Mouse (Mus musculus) liver, adult 2 months (tissue): ENCODE measurements at regions not wholly inside any gene's neighbourhood (a gene's known extent, or its start where the extent isn't known, plus 50 kb on each side); places are given as distances from the start of the nearest gene placed in this dataset.

Experiments used
- DNase-seq: peaks from one replicate; pipeline ENCODE4 v3.0.0-alpha.2; 2011; ENCODE audit warnings: low read depth, low spot score; ENCODE audit errors: extremely low read depth
- H3K27ac ChIP-seq: fragments of 200-500 bp; replicated peaks from 2 replicates; pipeline ENCODE4 v1.5.1; 2012; ENCODE audit warnings: low read depth, mild to moderate bottlenecking, control low read depth, inconsistent platforms, low read length; ENCODE audit not compliant: insufficient read depth
- H3K27me3 ChIP-seq: fragments of 200-500 bp; 2 replicates; pipeline ENCODE4 v1.6.1; 2012; ENCODE audit warnings: mild to moderate bottlenecking, moderate library complexity, low read length, inconsistent platforms; ENCODE audit not compliant: control insufficient read depth, insufficient read depth
- H3K36me3 ChIP-seq: fragments of 200-500 bp; 2 replicates; pipeline ENCODE4 v1.6.1; 2012; ENCODE audit warnings: low read length, inconsistent platforms; ENCODE audit not compliant: control insufficient read depth, insufficient read depth
- H3K4me1 ChIP-seq: fragments of 200-500 bp; 2 replicates; pipeline ENCODE4 v1.6.1; 2011; ENCODE audit warnings: low read length; ENCODE audit not compliant: control insufficient read depth, insufficient read depth
- H3K4me3 ChIP-seq: fragments of 200-500 bp; 2 replicates; pipeline ENCODE4 v1.5.1; 2011; ENCODE audit warnings: low read depth, mild to moderate bottlenecking, control low read depth, low read length, moderate library complexity; ENCODE audit not compliant: insufficient read depth
- H3K79me2 ChIP-seq: fragments of 200-500 bp; 2 replicates; pipeline ENCODE4 v1.6.1; 2012; ENCODE audit warnings: inconsistent platforms, mild to moderate bottlenecking, low read length, moderate library complexity; ENCODE audit not compliant: control insufficient read depth, insufficient read depth
- H3K9ac ChIP-seq: fragments of 200-500 bp; 2 replicates; pipeline ENCODE4 v1.6.1; 2012; ENCODE audit warnings: low read depth, mild to moderate bottlenecking, control low read depth, inconsistent platforms, low read length
- CTCF ChIP-seq: fragments of 200-500 bp; IDR thresholded peaks from 2 replicates; pipeline ENCODE4 v1.5.1; 2011; ENCODE audit warnings: low read depth, low read length, control low read depth
- POLR2A ChIP-seq: fragments of 200-500 bp; IDR thresholded peaks from 2 replicates; pipeline ENCODE4 v1.6.1; 2011; ENCODE audit warnings: low read length, control low read depth; ENCODE audit not compliant: insufficient read depth; ENCODE audit errors: extremely low read depth
- WGBS: fragments of 180-500 bp; shearing (Covaris S2); methylation state at CpG from one replicate; pipeline ENCODE4 v1.1.7; 2018; 5-methylcytosine and 5-hydroxymethylcytosine counted together

GRCm38 (mm10) chr12:65325347-65325746 is 100.0 kb downstream of the Wdr20rt start:
- no peak overlapping the region for H3K27ac ChIP-seq

DNA sequence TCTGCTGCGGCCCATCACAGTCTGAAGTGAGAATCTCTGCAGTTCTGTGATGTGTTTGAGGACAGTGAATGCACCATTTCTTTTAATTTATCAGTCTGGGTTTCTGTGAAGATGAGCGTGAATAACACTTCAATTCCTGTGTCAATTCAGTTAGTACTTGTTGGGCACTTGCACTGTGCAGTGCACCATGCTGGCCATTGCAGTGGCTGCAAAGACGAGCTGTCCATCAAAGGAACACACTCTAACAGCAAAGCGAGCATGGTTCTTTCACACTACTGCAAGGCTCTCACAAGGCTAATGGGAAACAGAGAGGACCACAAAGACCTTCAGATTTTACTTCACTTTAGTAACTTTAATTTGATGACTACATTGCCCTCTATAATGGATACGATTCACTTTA is 103.2 kb downstream of the Wdr20rt start:
- Histone ChIP-seq H3K36me3 (no peaks in the 10 kb centered on the region), H3K27me3 (no peaks in the 10 kb centered on the region), H3K9ac (no peak overlapping the region), H3K4me1 (no peaks in the 10 kb centered on the region), H3K27ac (no peak overlapping the region), H3K79me2 (no peaks in the 10 kb centered on the region), H3K4me3 (no peak overlapping the region)
- no peak for DNase-seq
- no peak for TF ChIP-seq CTCF
- TF ChIP-seq POLR2A, result no peak
- WGBS, result 82% methylated on average over 5 of the region's 5 CpGs

More at GRCm38 (mm10) chr12:65325347-65325746, 100.0 kb downstream of the Wdr20rt start:
- H3K36me3 ChIP-seq, result no peaks in the 10 kb centered on the region
- H3K9ac ChIP-seq, result no peak overlapping the region
- no peaks in the 10 kb centered on the region for H3K4me1 ChIP-seq
- H3K4me3 ChIP-seq, result no peak overlapping the region
- DNase-seq, result no peak
- no peaks in the 10 kb centered on the region for H3K79me2 ChIP-seq
- TF ChIP-seq CTCF (no peak), POLR2A (no peak)
- no peaks in the 10 kb centered on the region for H3K27me3 ChIP-seq
- WGBS, result 26% methylated on average over 1 of the region's 1 CpGs

DNA sequence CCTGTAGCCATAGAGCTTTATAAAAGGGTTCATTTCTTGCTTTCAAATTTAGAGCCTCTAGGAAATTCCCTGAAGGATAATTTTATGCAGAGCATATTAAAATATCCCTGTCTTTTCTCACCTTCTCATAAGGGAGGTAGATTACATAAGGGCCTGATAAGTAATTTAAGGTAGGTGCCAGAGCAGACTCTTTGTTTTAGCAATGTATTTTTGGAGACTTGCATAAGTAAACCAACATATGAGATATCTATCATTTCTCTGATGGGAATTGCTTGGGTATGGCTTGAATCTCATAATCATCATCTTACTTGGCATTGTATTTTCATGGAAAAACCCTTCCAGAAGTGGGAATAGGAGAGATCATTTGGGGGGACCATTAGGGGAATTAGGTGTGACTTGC is 104.4 kb downstream of the Wdr20rt start:
- Histone ChIP-seq H3K36me3 (no peaks in the 10 kb centered on the region), H3K4me3 (no peak overlapping the region), H3K4me1 (no peaks in the 10 kb centered on the region), H3K27ac (no peak overlapping the region), H3K9ac (no peak overlapping the region), H3K27me3 (no peaks in the 10 kb centered on the region), H3K79me2 (no peaks in the 10 kb centered on the region)
- TF ChIP-seq POLR2A, result no peak
- no peak for TF ChIP-seq CTCF
- DNase-seq, result no peak

- H3K79me2 ChIP-seq, result no peaks in the 10 kb centered on the region
- DNase-seq, result no peak
- no peak overlapping the region for H3K27ac ChIP-seq
- H3K9ac ChIP-seq, result no peak overlapping the region
- WGBS, result 49% methylated on average over 2 of the region's 2 CpGs
- no peaks in the 10 kb centered on the region for H3K36me3 ChIP-seq
- H3K4me3 ChIP-seq, result no peak overlapping the region
- H3K4me1 ChIP-seq, result no peaks in the 10 kb centered on the region
- no peaks in the 10 kb centered on the region for H3K27me3 ChIP-seq
- TF ChIP-seq CTCF (no peak), POLR2A (no peak)
These were observed 114.7 kb downstream of the Wdr20rt start for GRCm38 (mm10) chr12:65340009-65340408.

GRCm38 (mm10) chr12:65347251-65347650 is 121.9 kb downstream of the Wdr20rt start:
- WGBS, result 60% methylated on average over 1 of the region's 1 CpGs
- TF ChIP-seq CTCF (no peak), POLR2A (no peak)
- H3K79me2 ChIP-seq, result no peaks in the 10 kb centered on the region
- H3K27me3 ChIP-seq, result no peaks in the 10 kb centered on the region
- no peak overlapping the region for H3K4me3 ChIP-seq
- H3K27ac ChIP-seq, result no peak overlapping the region
- DNase-seq, result no peak
- no peaks in the 10 kb centered on the region for H3K4me1 ChIP-seq
- H3K36me3 ChIP-seq, result no peaks in the 10 kb centered on the region
- H3K9ac ChIP-seq, result no peak overlapping the region

DNA sequence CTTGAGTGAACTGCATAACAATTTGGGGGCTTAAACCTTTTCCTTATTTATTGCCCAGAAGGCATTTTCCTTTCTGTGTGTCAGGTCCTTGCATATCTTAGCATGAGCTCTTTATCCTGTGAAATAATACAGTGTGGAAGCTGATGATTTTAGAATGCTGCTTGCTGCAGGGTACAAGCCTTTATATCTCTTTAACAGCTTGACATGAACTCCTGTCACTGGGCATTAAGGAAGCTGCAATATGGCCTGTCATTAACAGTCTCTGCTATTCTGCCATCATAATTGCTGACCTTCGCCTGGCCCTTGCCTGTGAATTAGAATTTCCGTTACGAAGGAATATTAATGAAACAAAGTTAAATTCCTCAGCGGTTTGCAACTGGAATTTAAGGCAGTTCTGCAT is 124.2 kb downstream of the Wdr20rt start:
- 86% methylated on average over 4 of the region's 4 CpGs for WGBS
- TF ChIP-seq CTCF (no peak), POLR2A (no peak)
- no peaks in the 10 kb centered on the region for H3K79me2 ChIP-seq
- H3K27ac ChIP-seq, result no peak overlapping the region
- no peaks in the 10 kb centered on the region for H3K27me3 ChIP-seq
- no peaks in the 10 kb centered on the region for H3K36me3 ChIP-seq
- no peak overlapping the region for H3K9ac ChIP-seq
- no peak overlapping the region for H3K4me3 ChIP-seq
- H3K4me1 ChIP-seq, result no peaks in the 10 kb centered on the region
- DNase-seq, result no peak
